Mouse (Mus musculus): ENCODE data around the gene Kctd19. TPM values are rescaled to one million over a fixed set of nuclear protein-coding genes. Genes with fewer than 3 reads are reported as not detected.

Gene Kctd19
- polyA plus RNA-seq, 1 experiment, result 187 TPM

GRCm38 (mm10) chr8:105437078-105437748 is 23.9 kb upstream of the Kctd19 start:
- Histone ChIP-seq H3K27me3 (ENCODE audit: control insufficient read depth, insufficient read depth, low read length) (no peaks in the 10 kb centered on the region), H3K4me3 (ENCODE audit: control insufficient read depth, low read depth, low read length) (no peak overlapping the region), H3K36me3 (ENCODE audit: control insufficient read depth, insufficient read depth, low read length) (no peaks in the 10 kb centered on the region), H3K27ac (ENCODE audit: control insufficient read depth, insufficient read depth, low read depth, low read length) (no peak overlapping the region), H3K4me1 (ENCODE audit: control insufficient read depth, insufficient read depth, low read length) (no peaks in the 10 kb centered on the region)
- TF ChIP-seq POLR2A (IDR thresholded peaks at IDR 0.05; ENCODE audit: control insufficient read depth, low read depth, low read length) (no peak), CTCF (IDR thresholded peaks at IDR 0.05; ENCODE audit: control insufficient read depth, insufficient read depth, insufficient replicate concordance, low read depth, low read length) (no peak)

DNA sequence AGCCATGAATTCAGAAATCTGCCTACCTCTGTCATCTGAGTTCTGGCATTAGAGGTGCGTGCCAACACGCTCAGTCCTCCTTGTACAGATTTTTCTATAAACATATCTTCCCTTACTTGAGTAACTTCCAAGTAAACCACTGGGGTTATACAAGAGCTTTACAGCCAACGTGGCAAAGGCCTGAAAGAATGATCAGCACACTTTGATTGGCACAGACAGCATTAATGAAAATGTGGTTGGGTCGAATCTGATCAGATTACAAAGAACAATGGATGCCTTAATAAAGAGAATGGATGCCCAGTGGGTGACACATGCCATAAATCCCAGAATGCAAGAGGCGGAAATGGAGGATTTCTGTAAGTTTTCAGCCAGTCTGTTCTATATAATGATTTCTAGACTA is 22.9 kb upstream of the Kctd19 start:
- Histone ChIP-seq H3K27me3 (ENCODE audit: control insufficient read depth, insufficient read depth, low read length) (no peaks in the 10 kb centered on the region), H3K4me1 (ENCODE audit: control insufficient read depth, insufficient read depth, low read length) (no peaks in the 10 kb centered on the region), H3K4me3 (ENCODE audit: control insufficient read depth, low read depth, low read length) (no peak overlapping the region), H3K36me3 (ENCODE audit: control insufficient read depth, insufficient read depth, low read length) (no peaks in the 10 kb centered on the region), H3K27ac (ENCODE audit: control insufficient read depth, insufficient read depth, low read depth, low read length) (no peak overlapping the region)
- TF ChIP-seq POLR2A (IDR thresholded peaks at IDR 0.05; ENCODE audit: control insufficient read depth, low read depth, low read length), result no peak
- TF ChIP-seq CTCF (IDR thresholded peaks at IDR 0.05; ENCODE audit: control insufficient read depth, insufficient read depth, insufficient replicate concordance, low read depth, low read length), result no peak

GRCm38 (mm10) chr8:105434136-105434535 is 20.8 kb upstream of the Kctd19 start:
- Histone ChIP-seq H3K27ac (ENCODE audit: control insufficient read depth, insufficient read depth, low read depth, low read length) (no peak overlapping the region), H3K36me3 (ENCODE audit: control insufficient read depth, insufficient read depth, low read length) (no peaks in the 10 kb centered on the region), H3K4me3 (ENCODE audit: control insufficient read depth, low read depth, low read length) (no peak overlapping the region), H3K27me3 (ENCODE audit: control insufficient read depth, insufficient read depth, low read length) (no peaks in the 10 kb centered on the region), H3K4me1 (ENCODE audit: control insufficient read depth, insufficient read depth, low read length) (no peaks in the 10 kb centered on the region)
- TF ChIP-seq CTCF (IDR thresholded peaks at IDR 0.05; ENCODE audit: control insufficient read depth, insufficient read depth, insufficient replicate concordance, low read depth, low read length) (no peak), POLR2A (IDR thresholded peaks at IDR 0.05; ENCODE audit: control insufficient read depth, low read depth, low read length) (no peak)

DNA sequence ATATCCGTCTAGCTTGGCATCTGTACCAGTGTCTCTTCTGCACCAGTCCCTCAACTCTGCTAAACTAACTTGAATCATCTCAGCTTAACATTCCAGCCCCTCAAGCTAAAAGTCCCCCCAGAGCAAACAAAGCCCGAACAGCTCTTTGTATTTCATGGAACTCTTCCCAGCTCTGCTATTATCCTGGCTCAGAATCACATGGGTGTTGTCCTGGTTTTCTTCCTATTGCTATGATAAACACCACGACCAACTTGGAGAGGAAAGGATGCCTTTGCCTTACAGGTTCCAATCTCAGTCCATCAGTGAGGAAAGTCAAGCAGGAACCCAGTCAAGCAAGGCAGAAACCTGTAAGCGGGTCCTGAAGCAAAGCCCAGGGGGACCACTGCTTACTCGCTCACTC is 20.2 kb upstream of the Kctd19 start:
- no peak for TF ChIP-seq CTCF (IDR thresholded peaks at IDR 0.05; ENCODE audit: control insufficient read depth, insufficient read depth, insufficient replicate concordance, low read depth, low read length)
- TF ChIP-seq POLR2A (IDR thresholded peaks at IDR 0.05; ENCODE audit: control insufficient read depth, low read depth, low read length), result no peak
- Histone ChIP-seq H3K27ac (ENCODE audit: control insufficient read depth, insufficient read depth, low read depth, low read length) (no peak overlapping the region), H3K4me3 (ENCODE audit: control insufficient read depth, low read depth, low read length) (no peak overlapping the region), H3K4me1 (ENCODE audit: control insufficient read depth, insufficient read depth, low read length) (no peaks in the 10 kb centered on the region), H3K27me3 (ENCODE audit: control insufficient read depth, insufficient read depth, low read length) (no peaks in the 10 kb centered on the region), H3K36me3 (ENCODE audit: control insufficient read depth, insufficient read depth, low read length) (no peaks in the 10 kb centered on the region)

- Histone ChIP-seq H3K36me3 (ENCODE audit: control insufficient read depth, insufficient read depth, low read length) (peaks cover 1% of the 10 kb centered on the region; the same call in 1 of the 2 replicates), H3K27ac (ENCODE audit: control insufficient read depth, insufficient read depth, low read depth, low read length) (no peak overlapping the region), H3K27me3 (ENCODE audit: control insufficient read depth, insufficient read depth, low read length) (no peaks in the 10 kb centered on the region), H3K4me3 (ENCODE audit: control insufficient read depth, low read depth, low read length) (no peak overlapping the region), H3K4me1 (ENCODE audit: control insufficient read depth, insufficient read depth, low read length) (no peaks in the 10 kb centered on the region)
- TF ChIP-seq POLR2A (IDR thresholded peaks at IDR 0.05; ENCODE audit: control insufficient read depth, low read depth, low read length) (no peak), CTCF (IDR thresholded peaks at IDR 0.05; ENCODE audit: control insufficient read depth, insufficient read depth, insufficient replicate concordance, low read depth, low read length) (no peak)
These were observed 19.7 kb upstream of the Kctd19 start for GRCm38 (mm10) chr8:105433021-105433420.

GRCm38 (mm10) chr8:105431743-105432515 is 18.6 kb upstream of the Kctd19 start:
- no peaks in the 10 kb centered on the region for H3K4me1 ChIP-seq (ENCODE audit: control insufficient read depth, insufficient read depth, low read length)
- H3K27ac ChIP-seq (ENCODE audit: control insufficient read depth, insufficient read depth, low read depth, low read length), result no peak overlapping the region
- no peak for TF ChIP-seq CTCF (IDR thresholded peaks at IDR 0.05; ENCODE audit: control insufficient read depth, insufficient read depth, insufficient replicate concordance, low read depth, low read length)
- TF ChIP-seq POLR2A (IDR thresholded peaks at IDR 0.05; ENCODE audit: control insufficient read depth, low read depth, low read length), result no peak
- H3K27me3 ChIP-seq (ENCODE audit: control insufficient read depth, insufficient read depth, low read length), result no peaks in the 10 kb centered on the region
- no peak overlapping the region for H3K4me3 ChIP-seq (ENCODE audit: control insufficient read depth, low read depth, low read length)
- H3K36me3 ChIP-seq (ENCODE audit: control insufficient read depth, insufficient read depth, low read length), result peaks cover 3% of the 10 kb centered on the region

- Histone ChIP-seq H3K27ac (ENCODE audit: control insufficient read depth, insufficient read depth, low read depth, low read length) (no peak overlapping the region), H3K27me3 (ENCODE audit: control insufficient read depth, insufficient read depth, low read length) (no peaks in the 10 kb centered on the region), H3K4me3 (ENCODE audit: control insufficient read depth, low read depth, low read length) (peak overlapping the region; percentile 71), H3K4me1 (ENCODE audit: control insufficient read depth, insufficient read depth, low read length) (no peaks in the 10 kb centered on the region), H3K36me3 (ENCODE audit: control insufficient read depth, insufficient read depth, low read length) (peaks cover 3% of the 10 kb centered on the region)
- TF ChIP-seq CTCF (IDR thresholded peaks at IDR 0.05; ENCODE audit: control insufficient read depth, insufficient read depth, insufficient replicate concordance, low read depth, low read length) (no peak), POLR2A (IDR thresholded peaks at IDR 0.05; ENCODE audit: control insufficient read depth, low read depth, low read length) (no peak)
These were observed 13.6 kb upstream of the Kctd19 start for GRCm38 (mm10) chr8:105426878-105427277.

Data from testis, adult 2 months (tissue).